Mouse (Mus musculus) cerebellum, adult (tissue): ENCODE measurements around the gene Rnh1.

Source experiments
- ATAC-seq: cut with Nextera tagmentation; 2 replicates; pipeline ENCODE4 v1.9.2; 2017; ENCODE audit warnings: mild to moderate bottlenecking, moderate library complexity, mixed read lengths; ENCODE audit not compliant: insufficient number of reproducible peaks, low FRiP score, low TSS enrichment

Gene Rnh1

GRCm38 (mm10) chr7:141120605-141121004 lies 52.1 kb downstream of the Rnh1 start:
- ATAC-seq: no peak

- ATAC-seq: no peak
Measured at GRCm38 (mm10) chr7:141119487-141119886, 53.2 kb downstream of the Rnh1 start.

- no peak for ATAC-seq
Measured at GRCm38 (mm10) chr7:141117636-141118035, 55.0 kb downstream of the Rnh1 start, which contains the start of gene Ano9. Ano9 (minus strand) TSS chr7:141117806.

- ATAC-seq: no peak
Measured at GRCm38 (mm10) chr7:141115874-141116273, 56.8 kb downstream of the Rnh1 start.
